Mouse (Mus musculus) cerebellum, postnatal 36 days (tissue): ENCODE data around the gene Ust.

Experiments used
- DNase-seq, 2 experiments: peaks; one replicate each; pipeline ENCODE4 v3.0.0; 2021 to 2022; ENCODE audit warnings: mixed read lengths in 2 of 2

Gene Ust

GRCm38 (mm10) chr10:8320771-8321170, 197.9 kb downstream of the Ust start:
- DNase-seq: no peak

GRCm38 (mm10) chr10:8309435-8309834, 209.2 kb downstream of the Ust start:
- DNase-seq: no peak

GRCm38 (mm10) chr10:8304211-8304610, 214.4 kb downstream of the Ust start:
- no peak for DNase-seq

- no peak for DNase-seq
Measured at GRCm38 (mm10) chr10:8299166-8299565, 219.5 kb downstream of the Ust start.

GRCm38 (mm10) chr10:8297214-8297613, 221.4 kb downstream of the Ust start:
- DNase-seq: no peak

GRCm38 (mm10) chr10:8290661-8291060, 228.0 kb downstream of the Ust start:
- no peak for DNase-seq

- DNase-seq: peak; percentile 57 to 68
Measured at GRCm38 (mm10) chr10:8287350-8287791, 231.3 kb downstream of the Ust start.

- DNase-seq: peak; percentile 49 to 61
Measured at GRCm38 (mm10) chr10:8283991-8284390, 234.6 kb downstream of the Ust start.

GRCm38 (mm10) chr10:8277094-8277493, 241.5 kb downstream of the Ust start:
- DNase-seq: no peak

- no peak for DNase-seq
Measured at GRCm38 (mm10) chr10:8269681-8270080, 248.9 kb downstream of the Ust start.

- no peak for DNase-seq
Measured at GRCm38 (mm10) chr10:8259716-8260115, 258.9 kb downstream of the Ust start.

- DNase-seq: no peak
Measured at GRCm38 (mm10) chr10:8250005-8250404, 268.6 kb downstream of the Ust start.

GRCm38 (mm10) chr10:8242336-8242735, 276.3 kb downstream of the Ust start:
- DNase-seq: peak; percentile 70 to 80

- no peak for DNase-seq
Measured at GRCm38 (mm10) chr10:8240703-8241102, 277.9 kb downstream of the Ust start.

GRCm38 (mm10) chr10:8240242-8240641, 278.4 kb downstream of the Ust start:
- peak; percentile 79 to 88 for DNase-seq

- no peak for DNase-seq
Measured at GRCm38 (mm10) chr10:8236780-8237571, 281.6 kb downstream of the Ust start.

GRCm38 (mm10) chr10:8233148-8233901, 285.3 kb downstream of the Ust start:
- DNase-seq: peak in 1 of 2 experiments; percentile 20

- no peak for DNase-seq
Measured at GRCm38 (mm10) chr10:8232535-8232934, 286.1 kb downstream of the Ust start.

- DNase-seq: peak in 1 of 2 experiments; percentile 21
Measured at GRCm38 (mm10) chr10:8228375-8228743, 290.3 kb downstream of the Ust start.

GRCm38 (mm10) chr10:8227705-8228374, 290.8 kb downstream of the Ust start:
- DNase-seq: peak; percentile 53 to 62

GRCm38 (mm10) chr10:8226650-8227049, 292.0 kb downstream of the Ust start:
- DNase-seq: no peak

GRCm38 (mm10) chr10:8224641-8225040, 294.0 kb downstream of the Ust start:
- no peak for DNase-seq

GRCm38 (mm10) chr10:8224046-8224445, 294.6 kb downstream of the Ust start:
- no peak for DNase-seq
